Mouse (Mus musculus) liver, adult 2 months (tissue): ENCODE data around the gene Ptges3l. TPM values are rescaled to one million over a fixed set of nuclear protein-coding genes. Genes with fewer than 3 reads are reported as not detected.
A peak's percentile ranks its signal among the peaks of the same experiment; 100 is the strongest.
"Not testable (repeated sequence)": the region's sequence is repeated elsewhere in the genome, so short reads cannot be mapped to it uniquely, and the experiment has no call there.

Source experiments
- DNase-seq: peaks from one replicate; pipeline ENCODE4 v3.0.0-alpha.2; 2011; ENCODE audit warnings: low read depth, low spot score; ENCODE audit errors: extremely low read depth
- H3K27ac ChIP-seq: fragments of 200-500 bp; replicated peaks from 2 replicates; pipeline ENCODE4 v1.5.1; 2012; ENCODE audit warnings: low read depth, mild to moderate bottlenecking, control low read depth, inconsistent platforms, low read length; ENCODE audit not compliant: insufficient read depth
- H3K27me3 ChIP-seq: fragments of 200-500 bp; 2 replicates; pipeline ENCODE4 v1.6.1; 2012; ENCODE audit warnings: mild to moderate bottlenecking, moderate library complexity, low read length, inconsistent platforms; ENCODE audit not compliant: control insufficient read depth, insufficient read depth
- H3K36me3 ChIP-seq: fragments of 200-500 bp; 2 replicates; pipeline ENCODE4 v1.6.1; 2012; ENCODE audit warnings: low read length, inconsistent platforms; ENCODE audit not compliant: control insufficient read depth, insufficient read depth
- H3K4me1 ChIP-seq: fragments of 200-500 bp; 2 replicates; pipeline ENCODE4 v1.6.1; 2011; ENCODE audit warnings: low read length; ENCODE audit not compliant: control insufficient read depth, insufficient read depth
- H3K4me3 ChIP-seq: fragments of 200-500 bp; 2 replicates; pipeline ENCODE4 v1.5.1; 2011; ENCODE audit warnings: low read depth, mild to moderate bottlenecking, control low read depth, low read length, moderate library complexity; ENCODE audit not compliant: insufficient read depth
- H3K79me2 ChIP-seq: fragments of 200-500 bp; 2 replicates; pipeline ENCODE4 v1.6.1; 2012; ENCODE audit warnings: inconsistent platforms, mild to moderate bottlenecking, low read length, moderate library complexity; ENCODE audit not compliant: control insufficient read depth, insufficient read depth
- H3K9ac ChIP-seq: fragments of 200-500 bp; 2 replicates; pipeline ENCODE4 v1.6.1; 2012; ENCODE audit warnings: low read depth, mild to moderate bottlenecking, control low read depth, inconsistent platforms, low read length
- CTCF ChIP-seq: fragments of 200-500 bp; IDR thresholded peaks from 2 replicates; pipeline ENCODE4 v1.5.1; 2011; ENCODE audit warnings: low read depth, low read length, control low read depth
- POLR2A ChIP-seq: fragments of 200-500 bp; IDR thresholded peaks from 2 replicates; pipeline ENCODE4 v1.6.1; 2011; ENCODE audit warnings: low read length, control low read depth; ENCODE audit not compliant: insufficient read depth; ENCODE audit errors: extremely low read depth
- WGBS: fragments of 180-500 bp; shearing (Covaris S2); methylation state at CpG from one replicate; pipeline ENCODE4 v1.1.7; 2018; 5-methylcytosine and 5-hydroxymethylcytosine counted together
- polyA plus RNA-seq: library from polyadenylated mRNA; depleted of rRNA; stranded (reverse); fragments of >200 nt; gene quantifications from 2 replicates; pipeline ENCODE4 v1.2.3, GENCODE M21; 2012
- total RNA-seq: library from RNA; depleted of rRNA; stranded (reverse); fragments of >200 nt; gene quantifications from 2 replicates; pipeline ENCODE4 v1.2.3, GENCODE M21; 2014

Ptges3l gene
- total and polyA plus RNA-seq, 2 experiments: 0.46 to 0.93 TPM

GRCm38 (mm10) chr11:101447786-101448185 is 22.7 kb upstream of the Ptges3l start:
- WGBS: 85% methylated on average over 5 of the region's 5 CpGs
- H3K27me3 ChIP-seq: no peaks in the 10 kb centered on the region
- H3K36me3 ChIP-seq: peaks cover 17% of the 10 kb centered on the region
- no peak overlapping the region for H3K4me3 ChIP-seq
- peaks cover 10% of the 10 kb centered on the region; the same call in 1 of the 2 replicates for H3K79me2 ChIP-seq
- no peak overlapping the region for H3K9ac ChIP-seq
- TF ChIP-seq POLR2A (no peak), CTCF (no peak)
- peaks cover 30% of the 10 kb centered on the region for H3K4me1 ChIP-seq
- H3K27ac ChIP-seq: 0 out of 2 replicates have a peak overlapping the region, but pooled peaks have one; percentile 7
- DNase-seq: no peak

GRCm38 (mm10) chr11:101446860-101447259 is 21.7 kb upstream of the Ptges3l start:
- 90% methylated on average over 8 of the region's 8 CpGs for WGBS
- not testable (repeated sequence) for H3K9ac ChIP-seq, H3K27me3 ChIP-seq, DNase-seq, H3K27ac ChIP-seq, H3K4me3 ChIP-seq
- H3K36me3 ChIP-seq: peaks cover 17% of the 10 kb centered on the region
- H3K79me2 ChIP-seq: peaks cover 15% of the 10 kb centered on the region; the same call in 1 of the 2 replicates
- peaks cover 22% of the 10 kb centered on the region for H3K4me1 ChIP-seq

GRCm38 (mm10) chr11:101446319-101446718 is 21.2 kb upstream of the Ptges3l start:
- peaks cover 17% of the 10 kb centered on the region for H3K36me3 ChIP-seq
- 91% methylated on average over 1 of the region's 1 CpGs for WGBS
- H3K4me3 ChIP-seq: no peak overlapping the region
- H3K9ac ChIP-seq: no peak overlapping the region
- peaks cover 17% of the 10 kb centered on the region for H3K4me1 ChIP-seq
- no peak for TF ChIP-seq CTCF
- no peak for TF ChIP-seq POLR2A
- no peaks in the 10 kb centered on the region for H3K27me3 ChIP-seq
- H3K27ac ChIP-seq: no peak overlapping the region
- peaks cover 15% of the 10 kb centered on the region; the same call in 1 of the 2 replicates for H3K79me2 ChIP-seq
- DNase-seq: no peak

GRCm38 (mm10) chr11:101442760-101443159 is 17.6 kb upstream of the Ptges3l start:
- TF ChIP-seq POLR2A: no peak
- TF ChIP-seq CTCF: no peak
- Histone ChIP-seq H3K36me3 (peaks cover 17% of the 10 kb centered on the region), H3K27me3 (no peaks in the 10 kb centered on the region), H3K4me3 (peak overlapping the region; percentile 77), H3K4me1 (peaks cover 10% of the 10 kb centered on the region), H3K9ac (peak overlapping the region; percentile 82), H3K79me2 (peaks cover 8% of the 10 kb centered on the region; the same call in 1 of the 2 replicates), H3K27ac (peak overlapping the region; percentile 59)
- DNase-seq: peak; percentile 19
- under 1% methylated on average over 14 of the region's 14 CpGs for WGBS

GRCm38 (mm10) chr11:101442127-101442693 is 17.1 kb upstream of the Ptges3l start, which contains the start of gene Rpl27:
Rpl27 (plus strand) TSS chr11:101442298.
- peak within 1 kb of the TSS; percentile 77 for H3K4me3 ChIP-seq
- peak within 1 kb of the TSS; percentile 82 for H3K9ac ChIP-seq
- peak; percentile 58; the same call in 1 of the 2 replicates for TF ChIP-seq POLR2A
- TF ChIP-seq CTCF: peak; percentile 70
- DNase-seq: peak; percentile 99
- no peaks in the 10 kb centered on the region for H3K27me3 ChIP-seq
- peaks cover 8% of the 10 kb centered on the region; the same call in 1 of the 2 replicates for H3K79me2 ChIP-seq
- under 1% methylated on average over 42 of the region's 42 CpGs for WGBS
- H3K4me1 ChIP-seq: peaks cover 10% of the 10 kb centered on the region
- peak within 1 kb of the TSS; percentile 59 for H3K27ac ChIP-seq
- H3K36me3 ChIP-seq: peaks cover 17% of the 10 kb centered on the region

- Histone ChIP-seq H3K9ac (peak overlapping the region; percentile 60; the same call in 1 of the 2 replicates), H3K4me1 (peaks cover 10% of the 10 kb centered on the region), H3K4me3 (0 out of 2 replicates have a peak overlapping the region, but pooled peaks have one; percentile 15), H3K36me3 (peaks cover 17% of the 10 kb centered on the region)
- not testable (repeated sequence) for DNase-seq, H3K27me3 ChIP-seq, H3K27ac ChIP-seq, H3K79me2 ChIP-seq
- WGBS: 34% methylated on average over 15 of the region's 15 CpGs
Measured at GRCm38 (mm10) chr11:101441450-101442126, 16.5 kb upstream of the Ptges3l start.

GRCm38 (mm10) chr11:101438006-101438405 is 12.9 kb upstream of the Ptges3l start:
- H3K9ac ChIP-seq, H3K27ac ChIP-seq, H3K4me1 ChIP-seq, H3K36me3 ChIP-seq, H3K79me2 ChIP-seq, H3K27me3 ChIP-seq, DNase-seq, H3K4me3 ChIP-seq: not testable (repeated sequence)
- 52% methylated on average over 3 of the region's 3 CpGs for WGBS
